Mouse (Mus musculus) heart, embryonic 14.5 days (tissue): ENCODE measurements at regions not wholly inside any gene's neighbourhood (a gene's known extent, or its start where the extent isn't known, plus 50 kb on each side); places are given as distances from the start of the nearest gene placed in this dataset.

Experiments
- ATAC-seq: fragments of 200-750 bp; cut with Nextera tagmentation; 2 replicates; pipeline ENCODE4 v1.8.0; 2017; ENCODE audit warnings: low read depth, moderate TSS enrichment; ENCODE audit not compliant: insufficient number of reproducible peaks, insufficient read depth, low FRiP score
- H3K27ac ChIP-seq, 2 experiments: fragments of 200-500 bp in 1 of 2; fragments of 300-500 bp in 1 of 2; sonication (generic) in 1 of 2; replicated peaks in 1 of 2; 2 replicates each; pipeline ENCODE4 v1.5.1; 2012 to 2014; ENCODE audit warnings: low read depth in 2 of 2, low read length in 2 of 2, control low read depth in 1 of 2, mild to moderate bottlenecking in 1 of 2, mixed read lengths in 1 of 2; ENCODE audit not compliant: control insufficient read depth in 1 of 2, insufficient read depth in 1 of 2
- H3K27me3 ChIP-seq: fragments of 300-500 bp; sonication (generic); 2 replicates; pipeline ENCODE4 v1.6.1; 2014; ENCODE audit warnings: mild to moderate bottlenecking, low read length, control low read depth; ENCODE audit not compliant: control insufficient read depth, insufficient read depth
- H3K36me3 ChIP-seq: fragments of 300-500 bp; sonication (generic); 2 replicates; pipeline ENCODE4 v1.6.1; 2014; ENCODE audit warnings: mild to moderate bottlenecking, control low read depth, low read length, mixed read lengths; ENCODE audit not compliant: control insufficient read depth, insufficient read depth
- H3K4me1 ChIP-seq, 2 experiments: fragments of 200-500 bp in 1 of 2; fragments of 300-500 bp in 1 of 2; sonication (generic) in 1 of 2; 2 replicates each; pipeline ENCODE4 v1.6.1; 2012 to 2014; ENCODE audit warnings: low read length in 2 of 2, control low read depth in 1 of 2, mixed read lengths in 1 of 2; ENCODE audit not compliant: control insufficient read depth in 2 of 2, insufficient read depth in 2 of 2
- H3K4me2 ChIP-seq: fragments of 300-500 bp; sonication (generic); 2 replicates; pipeline ENCODE4 v1.6.1; 2014; ENCODE audit warnings: mild to moderate bottlenecking, low read length
- H3K4me3 ChIP-seq, 2 experiments: fragments of 200-500 bp in 1 of 2; fragments of 300-500 bp in 1 of 2; sonication (generic) in 1 of 2; 2 replicates each; pipeline ENCODE4 v1.5.1; 2012 to 2014; ENCODE audit warnings: low read length in 2 of 2, mild to moderate bottlenecking in 2 of 2, control low read depth in 1 of 2, low read depth in 1 of 2, moderate library complexity in 1 of 2; ENCODE audit not compliant: control insufficient read depth in 1 of 2, insufficient read depth in 1 of 2
- H3K9ac ChIP-seq: fragments of 300-500 bp; sonication (generic); 2 replicates; pipeline ENCODE4 v1.6.1; 2014; ENCODE audit warnings: mild to moderate bottlenecking, low read length
- H3K9me3 ChIP-seq: fragments of 300-500 bp; sonication (generic); 2 replicates; pipeline ENCODE4 v1.6.1; 2016; ENCODE audit warnings: low read length, control low read depth; ENCODE audit not compliant: control insufficient read depth
- WGBS: fragments of 180-500 bp; shearing (Covaris S2); extraction: QIAGEN DNeasy Blood & Tissue Kit; methylation state at CpG from one replicate; pipeline ENCODE4 v1.1.7; 2014; 5-methylcytosine and 5-hydroxymethylcytosine counted together

GRCm38 (mm10) chr9:61211627-61212026, 160.5 kb upstream of the Tle3 start:
- Histone ChIP-seq H3K27ac (no peak overlapping the region), H3K27me3 (peaks cover 73% of the 10 kb centered on the region), H3K4me2 (no peak overlapping the region), H3K4me3 (no peak overlapping the region), H3K4me1 (peaks cover 0 to 3% of the 10 kb centered on the region in 2 experiments; a peak in 2 of 4 replicates), H3K9ac (no peak overlapping the region), H3K36me3 (no peaks in the 10 kb centered on the region), H3K9me3 (no peaks in the 10 kb centered on the region)
- 51% methylated on average over 4 of the region's 4 CpGs for WGBS
- no peak for ATAC-seq

- Histone ChIP-seq H3K27ac (no peak overlapping the region), H3K4me1 (peaks cover 1 to 2% of the 10 kb centered on the region in 2 experiments; a peak in 2 of 4 replicates), H3K9ac (no peak overlapping the region), H3K27me3 (peaks cover 77% of the 10 kb centered on the region), H3K9me3 (no peaks in the 10 kb centered on the region), H3K36me3 (no peaks in the 10 kb centered on the region), H3K4me2 (no peak overlapping the region), H3K4me3 (no peak overlapping the region)
- WGBS = 57% methylated on average over 6 of the region's 6 CpGs
- peak; percentile 54; the same call in 1 of the 2 replicates for ATAC-seq
These were observed 157.2 kb upstream of the Tle3 start for GRCm38 (mm10) chr9:61214943-61215342.

GRCm38 (mm10) chr9:61216012-61216770, 156.0 kb upstream of the Tle3 start:
- no peak for ATAC-seq
- Histone ChIP-seq H3K27ac (no peak overlapping the region), H3K4me2 (no peak overlapping the region), H3K9me3 (no peaks in the 10 kb centered on the region), H3K27me3 (peaks cover 70% of the 10 kb centered on the region), H3K4me3 (no peak overlapping the region), H3K4me1 (peaks cover 4 to 5% of the 10 kb centered on the region in 2 experiments; a peak in 2 of 4 replicates), H3K9ac (no peak overlapping the region), H3K36me3 (no peaks in the 10 kb centered on the region)
- WGBS = 71% methylated on average over 13 of the region's 13 CpGs

GRCm38 (mm10) chr9:61220017-61220416, 152.1 kb upstream of the Tle3 start:
- no peak overlapping the region for H3K27ac ChIP-seq
- H3K9me3 ChIP-seq = 0 out of 2 replicates have a peak, but pooled peaks cover 7% of the 10 kb centered on the region
- no peak overlapping the region for H3K9ac ChIP-seq
- H3K36me3 ChIP-seq = no peaks in the 10 kb centered on the region
- no peak overlapping the region for H3K4me2 ChIP-seq
- H3K4me1 ChIP-seq = peaks cover 4 to 5% of the 10 kb centered on the region in 2 experiments; a peak in 2 of 4 replicates
- peaks cover 46% of the 10 kb centered on the region for H3K27me3 ChIP-seq
- no peak for ATAC-seq
- WGBS = 41% methylated on average over 9 of the region's 9 CpGs
- no peak overlapping the region for H3K4me3 ChIP-seq

GRCm38 (mm10) chr9:61222212-61223003, 149.8 kb upstream of the Tle3 start:
- no peak for ATAC-seq
- Histone ChIP-seq H3K27me3 (peaks cover 41% of the 10 kb centered on the region), H3K27ac (no peak overlapping the region), H3K4me3 (no peak overlapping the region), H3K4me1 (peaks cover 7 to 8% of the 10 kb centered on the region in 2 experiments; a peak in 3 of 4 replicates), H3K9ac (no peak overlapping the region), H3K4me2 (no peak overlapping the region), H3K36me3 (no peaks in the 10 kb centered on the region), H3K9me3 (0 out of 2 replicates have a peak, but pooled peaks cover 7% of the 10 kb centered on the region)
- WGBS = 95% methylated on average over 18 of the region's 18 CpGs

GRCm38 (mm10) chr9:61225020-61225652, 147.0 kb upstream of the Tle3 start:
- WGBS = 74% methylated on average over 4 of the region's 4 CpGs
- H3K9ac ChIP-seq = no peak overlapping the region
- H3K36me3 ChIP-seq = no peaks in the 10 kb centered on the region
- 0 out of 2 replicates have a peak, but pooled peaks cover 7% of the 10 kb centered on the region for H3K9me3 ChIP-seq
- no peak for ATAC-seq
- no peak overlapping the region for H3K27ac ChIP-seq
- peaks cover 6 to 7% of the 10 kb centered on the region in 2 experiments; a peak in 3 of 4 replicates for H3K4me1 ChIP-seq
- no peak overlapping the region for H3K4me3 ChIP-seq
- H3K27me3 ChIP-seq = peaks cover 30% of the 10 kb centered on the region
- no peak overlapping the region for H3K4me2 ChIP-seq

- Histone ChIP-seq H3K4me1 (peaks cover 4 to 6% of the 10 kb centered on the region in 2 experiments; a peak in 3 of 4 replicates), H3K27me3 (peaks cover 32% of the 10 kb centered on the region), H3K9ac (no peak overlapping the region), H3K27ac (no peak overlapping the region), H3K9me3 (0 out of 2 replicates have a peak, but pooled peaks cover 7% of the 10 kb centered on the region), H3K36me3 (no peaks in the 10 kb centered on the region), H3K4me3 (no peak overlapping the region), H3K4me2 (no peak overlapping the region)
- ATAC-seq = no peak
- 69% methylated on average over 1 of the region's 1 CpGs for WGBS
These were observed 146.3 kb upstream of the Tle3 start for GRCm38 (mm10) chr9:61225882-61226281.
